Mouse (Mus musculus) CH12.LX (cell line): ENCODE data around the gene Primpol. TPM values are rescaled to one million over a fixed set of nuclear protein-coding genes. Genes with fewer than 3 reads are reported as not detected.

Experiments used
- DNase-seq: peaks from one replicate; pipeline ENCODE4 v3.0.0-alpha.2; 2013; ENCODE audit errors: extremely low read depth
- H3K27ac ChIP-seq: 2 replicates; pipeline ENCODE4 v1.5.1; 2012; ENCODE audit warnings: low read depth, mild to moderate bottlenecking, control low read depth, moderate library complexity; ENCODE audit not compliant: insufficient read depth
- H3K27me3 ChIP-seq: replicated peaks from 2 replicates; pipeline ENCODE3; 2012; ENCODE audit warnings: inconsistent platforms
- H3K36me3 ChIP-seq, 2 experiments: replicated peaks in 1 of 2; 2 replicates each; pipeline versions ENCODE3 to v1.6.1; 2012; ENCODE audit warnings: inconsistent platforms in 1 of 2, low read length in 1 of 2, mild to moderate bottlenecking in 1 of 2, mixed read lengths in 1 of 2, moderate library complexity in 1 of 2; ENCODE audit not compliant: control insufficient read depth in 1 of 2, insufficient read depth in 1 of 2
- H3K4me1 ChIP-seq, 2 experiments: 2 replicates each; pipeline ENCODE4 v1.6.1; 2012; ENCODE audit warnings: inconsistent platforms in 1 of 2, moderate library complexity in 1 of 2; ENCODE audit not compliant: insufficient read depth in 2 of 2, control insufficient read depth in 1 of 2
- H3K4me2 ChIP-seq: 2 replicates; pipeline ENCODE4 v1.6.1; 2012; ENCODE audit warnings: low read depth, mild to moderate bottlenecking, control low read depth; ENCODE audit not compliant: poor library complexity, insufficient read depth, severe bottlenecking
- H3K4me3 ChIP-seq, 3 experiments: fragments of 150-350 bp in 1 of 3; sonication (generic) in 1 of 3; replicated peaks in 1 of 3; 2 replicates each; pipeline versions ENCODE3 to v1.5.1; 2011 to 2012; ENCODE audit warnings: low read depth in 2 of 3, low read length in 2 of 3, mild to moderate bottlenecking in 2 of 3, moderate library complexity in 2 of 3, control low read depth in 1 of 3, improper control_type of control experiment in 1 of 3, inconsistent platforms in 1 of 3, mixed read lengths in 1 of 3; ENCODE audit not compliant: poor library complexity in 1 of 3
- H3K79me2 ChIP-seq: replicated peaks from 2 replicates; pipeline ENCODE4 v1.6.1; 2012; ENCODE audit warnings: mild to moderate bottlenecking, moderate library complexity; ENCODE audit not compliant: control insufficient read depth, poor library complexity, insufficient read depth, severe bottlenecking; ENCODE audit errors: extremely low read depth
- H3K9ac ChIP-seq: 2 replicates; pipeline ENCODE4 v1.6.1; 2012; ENCODE audit warnings: low read depth, mild to moderate bottlenecking, control low read depth, moderate library complexity; ENCODE audit not compliant: insufficient read depth
- H3K9me3 ChIP-seq: replicated peaks from 2 replicates; pipeline ENCODE3; 2012; ENCODE audit warnings: low read length, inconsistent platforms, mixed read lengths
- BHLHE40 ChIP-seq: IDR thresholded peaks from 2 replicates; pipeline ENCODE4 v1.6.1; 2011; ENCODE audit warnings: mild to moderate bottlenecking, low read depth, low read length, improper control_type of control experiment
- CHD1 ChIP-seq: IDR thresholded peaks from 2 replicates; pipeline ENCODE4 v1.6.1; 2012; ENCODE audit warnings: low read depth, low read length, improper control_type of control experiment, inconsistent platforms
- CHD2 ChIP-seq: IDR thresholded peaks from 2 replicates; pipeline ENCODE4 v1.6.1; 2011; ENCODE audit warnings: low read length, improper control_type of control experiment
- ELF1 ChIP-seq: IDR thresholded peaks from 2 replicates; pipeline ENCODE4 v1.6.1; 2014; ENCODE audit warnings: low read depth, mild to moderate bottlenecking, inconsistent platforms, low read length, improper control_type of control experiment
- EP300 ChIP-seq: IDR thresholded peaks from 2 replicates; pipeline ENCODE4 v1.6.1; 2011; ENCODE audit warnings: low read length, improper control_type of control experiment
- ETS1 ChIP-seq: conservative IDR thresholded peaks from 2 replicates; pipeline ENCODE4 v1.6.1; 2012; ENCODE audit warnings: low read depth, mild to moderate bottlenecking, inconsistent platforms, low read length, improper control_type of control experiment, moderate library complexity
- GABPA ChIP-seq: IDR thresholded peaks from 2 replicates; pipeline ENCODE4 v1.6.1; 2012; ENCODE audit warnings: low read depth, low read length, improper control_type of control experiment, inconsistent platforms; ENCODE audit not compliant: insufficient replicate concordance
- HCFC1 ChIP-seq: IDR thresholded peaks from 2 replicates; pipeline ENCODE4 v1.6.1; 2012; ENCODE audit warnings: low read depth, mild to moderate bottlenecking, inconsistent platforms, low read length, improper control_type of control experiment
- IRF4 ChIP-seq: IDR thresholded peaks from 2 replicates; pipeline ENCODE4 v1.6.1; 2014; ENCODE audit warnings: low read depth, mild to moderate bottlenecking, inconsistent platforms, low read length, improper control_type of control experiment
- JUN ChIP-seq: IDR thresholded peaks from 2 replicates; pipeline ENCODE4 v1.6.1; 2011; ENCODE audit warnings: low read depth, mild to moderate bottlenecking, low read length, improper control_type of control experiment, moderate library complexity; ENCODE audit not compliant: insufficient read depth
- KAT2A ChIP-seq: IDR thresholded peaks from 2 replicates; pipeline ENCODE4 v1.6.1; 2012; ENCODE audit warnings: low read length, improper control_type of control experiment, inconsistent platforms; ENCODE audit not compliant: insufficient replicate concordance
- MAFK ChIP-seq: IDR thresholded peaks from 2 replicates; pipeline ENCODE4 v1.6.1; 2011; ENCODE audit warnings: low read length, improper control_type of control experiment; ENCODE audit not compliant: insufficient replicate concordance
- MEF2A ChIP-seq: IDR thresholded peaks from 2 replicates; pipeline ENCODE4 v1.6.1; 2014; ENCODE audit warnings: low read depth, mild to moderate bottlenecking, inconsistent platforms, low read length, improper control_type of control experiment, borderline replicate concordance
- MXI1 ChIP-seq: IDR thresholded peaks from 2 replicates; pipeline ENCODE4 v1.6.1; 2011; ENCODE audit warnings: mild to moderate bottlenecking, low read depth, low read length, improper control_type of control experiment
- MYC ChIP-seq: IDR thresholded peaks from 2 replicates; pipeline ENCODE4 v1.6.1; 2011; ENCODE audit warnings: low read depth, mild to moderate bottlenecking, improper control_type of control experiment, low read length
- NELFE ChIP-seq: IDR thresholded peaks from 2 replicates; pipeline ENCODE4 v1.6.1; 2011; ENCODE audit warnings: low read depth, low read length, improper control_type of control experiment
- PAX5 ChIP-seq: IDR thresholded peaks from 2 replicates; pipeline ENCODE4 v1.6.1; 2012; ENCODE audit warnings: low read length, inconsistent platforms, mixed read lengths
- POLR2A ChIP-seq: IDR thresholded peaks from 2 replicates; pipeline ENCODE4 v1.6.1; 2011; ENCODE audit warnings: low read depth, mild to moderate bottlenecking, improper control_type of control experiment, low read length
- RAD21 ChIP-seq: IDR thresholded peaks from 2 replicates; pipeline ENCODE4 v1.6.1; 2011; ENCODE audit warnings: low read depth, mild to moderate bottlenecking, low read length, improper control_type of control experiment, moderate library complexity
- RCOR1 ChIP-seq: conservative IDR thresholded peaks from 2 replicates; pipeline ENCODE4 v1.6.1; 2012; ENCODE audit warnings: low read depth, mild to moderate bottlenecking, inconsistent platforms, low read length, improper control_type of control experiment
- SMC3 ChIP-seq: IDR thresholded peaks from 2 replicates; pipeline ENCODE4 v1.6.1; 2011; ENCODE audit warnings: low read depth, low read length, improper control_type of control experiment
- TCF12 ChIP-seq: IDR thresholded peaks from 2 replicates; pipeline ENCODE4 v1.6.1; 2014; ENCODE audit warnings: low read depth, mild to moderate bottlenecking, inconsistent platforms, low read length, improper control_type of control experiment
- UBTF ChIP-seq: IDR thresholded peaks from 2 replicates; pipeline ENCODE4 v1.6.1; 2012; ENCODE audit warnings: low read depth, mild to moderate bottlenecking, inconsistent platforms, low read length, improper control_type of control experiment, moderate library complexity
- USF1 ChIP-seq: IDR thresholded peaks from 2 replicates; pipeline ENCODE4 v1.6.1; 2014; ENCODE audit warnings: low read depth, mild to moderate bottlenecking, inconsistent platforms, low read length, improper control_type of control experiment
- ZC3H11A ChIP-seq: IDR thresholded peaks from 2 replicates; pipeline ENCODE4 v1.6.1; 2012; ENCODE audit warnings: low read depth, mild to moderate bottlenecking, inconsistent platforms, low read length, improper control_type of control experiment
- ZKSCAN1 ChIP-seq: IDR thresholded peaks from 2 replicates; pipeline ENCODE4 v1.6.1; 2012; ENCODE audit warnings: low read depth, inconsistent platforms, low read length, improper control_type of control experiment, borderline replicate concordance
- ZMIZ1 ChIP-seq: IDR thresholded peaks from 2 replicates; pipeline ENCODE4 v1.6.1; 2012; ENCODE audit warnings: low read depth, mild to moderate bottlenecking, inconsistent platforms, low read length, improper control_type of control experiment
- ZNF384 ChIP-seq: IDR thresholded peaks from 2 replicates; pipeline ENCODE4 v1.6.1; 2012; ENCODE audit warnings: low read depth, low read length, improper control_type of control experiment, inconsistent platforms
- dilution Hi-C: fragments of 300-500 bp; cut with MboI; formaldehyde crosslinking; loops from 2 replicates; pipeline ENCODE4 v1.14.3; 2020; ENCODE audit warnings: low sequenced_read_pairs; ENCODE audit not compliant: extremely low pct_unique_long_range_greater_than_20kb, extremely low pct_ligation_motif_present
- in situ Hi-C: fragments of 300-500 bp; cut with MboI; formaldehyde crosslinking; loops from 3 replicates; pipeline ENCODE4 v1.14.3; 2019; ENCODE audit warnings: low sequenced_read_pairs, low pct_ligation_motif_present, low pct_unique_long_range_greater_than_20kb, mixed read lengths
- polyA plus RNA-seq: library from polyadenylated mRNA; unstranded; fragments of >175 nt; gene quantifications from 2 replicates; pipeline ENCODE4 v1.2.1, GENCODE M21; 2012; ENCODE audit warnings: low read depth; ENCODE audit not compliant: insufficient read length
- total RNA-seq, 2 experiments: library from RNA; depleted of rRNA; stranded (reverse); fragments of 300-350 nt in 1 of 2; fragments of >200 nt in 1 of 2; gene quantifications; 2 replicates each; pipeline ENCODE4 v1.2.3; 2012 to 2014

Primpol gene
- total and polyA plus RNA-seq, 3 experiments: 12.4 to 17.8 (median 15.3) TPM

- DNase-seq: no peak
- Histone ChIP-seq H3K27me3 (no peaks in the 10 kb centered on the region), H3K27ac (no peak overlapping the region), H3K4me2 (no peak overlapping the region), H3K4me1 (peaks cover 4 to 36% of the 10 kb centered on the region in 2 experiments), H3K36me3 (no peaks in the 10 kb centered on the region), H3K4me3 (no peak overlapping the region), H3K9me3 (no peaks in the 10 kb centered on the region)
- in situ Hi-C loops: loop anchor here (5.0 kb wide), 1 partner anchor 234 kb away; no protein-coding TSS in a partner anchor
- dilution Hi-C loops: no loop called here
- TF ChIP-seq EP300 (no peak), USF1 (no peak), PAX5 (no peak), MEF2A (no peak), GABPA (no peak), IRF4 (no peak), POLR2A (no peak), MYC (no peak), HCFC1 (no peak), ZC3H11A (no peak), MXI1 (no peak), ELF1 (no peak), MAFK (no peak), BHLHE40 (no peak), ETS1 (no peak), ZNF384 (no peak), ZMIZ1 (no peak)
- TF ChIP-seq, all 38 proteins: peak for 0
- H3K79me2 ChIP-seq: no peaks in the 10 kb centered on the region
- H3K9ac ChIP-seq: no peak overlapping the region
These were observed 70.4 kb downstream of the Primpol start for GRCm38 (mm10) chr8:46546431-46547176.

GRCm38 (mm10) chr8:46545854-46546253 is 71.2 kb downstream of the Primpol start:
- Histone ChIP-seq H3K4me3 (no peak overlapping the region), H3K79me2 (no peaks in the 10 kb centered on the region), H3K9me3 (no peaks in the 10 kb centered on the region), H3K27ac (no peak overlapping the region), H3K36me3 (no peaks in the 10 kb centered on the region), H3K4me1 (peaks cover 4 to 33% of the 10 kb centered on the region in 2 experiments), H3K4me2 (no peak overlapping the region), H3K9ac (no peak overlapping the region), H3K27me3 (no peaks in the 10 kb centered on the region)
- in situ Hi-C loops (loop anchor here (5.0 kb wide), 1 partner anchor 234 kb away; no protein-coding TSS in a partner anchor), dilution Hi-C loops (no loop called here)
- TF ChIP-seq RCOR1 (no peak), EP300 (no peak), SMC3 (no peak), UBTF (no peak), KAT2A (no peak), NELFE (no peak), CHD2 (no peak), USF1 (no peak), ZKSCAN1 (no peak), ZC3H11A (no peak), RAD21 (no peak), JUN (no peak), GABPA (no peak), MEF2A (no peak), CHD1 (no peak), MYC (no peak), TCF12 (no peak)
- no peak for DNase-seq
